Mouse (Mus musculus): ENCODE results near the gene Trmt61a. TPM values are rescaled to one million over a fixed set of nuclear protein-coding genes. Genes with fewer than 3 reads are reported as not detected.

The Trmt61a gene
- total RNA-seq (2023), result 10 to 100 TPM; 12.2 to 14.1 TPM

DNA sequence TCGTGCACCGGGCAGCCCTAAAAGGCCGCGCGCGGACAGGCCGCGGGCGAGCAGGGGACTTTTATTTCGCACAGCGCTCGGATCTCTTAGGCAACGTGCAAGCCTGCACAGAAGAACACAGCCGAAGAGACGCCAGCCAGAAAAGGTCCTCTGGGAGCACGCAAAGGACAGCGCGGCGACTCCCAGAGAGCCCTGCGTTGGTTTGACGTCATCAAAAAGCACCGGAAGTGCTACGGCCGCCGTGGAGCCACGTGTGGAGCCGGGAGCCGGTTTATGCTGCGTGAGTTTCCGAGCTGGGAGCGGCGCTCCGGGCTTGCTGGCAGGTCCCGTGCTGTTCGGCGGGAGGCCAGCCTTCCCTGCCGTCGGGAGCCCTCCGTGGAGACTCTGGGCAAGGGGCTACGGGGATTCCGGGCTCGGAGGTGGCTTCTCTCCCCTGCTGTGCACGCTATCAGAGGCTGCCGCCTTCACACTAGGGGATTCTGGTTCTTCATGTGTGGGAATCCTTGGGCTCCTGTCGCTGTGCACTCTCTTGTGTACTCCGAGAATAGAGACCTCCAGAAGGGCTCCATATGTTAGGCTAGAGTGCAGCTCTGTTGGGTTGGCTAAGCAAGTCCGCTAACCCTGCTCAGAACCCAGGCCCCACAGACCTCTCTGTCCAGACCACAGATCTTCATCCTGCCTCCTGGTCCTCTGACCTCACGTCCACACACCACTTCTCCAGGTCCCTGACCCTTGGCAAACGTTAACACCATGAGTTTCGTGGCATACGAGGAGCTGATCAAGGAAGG lies at the start of gene Trmt61a:
TSS of gene Trmt61a (plus strand) at position 224 of the 788 bp plus-strand sequence.

DNA sequence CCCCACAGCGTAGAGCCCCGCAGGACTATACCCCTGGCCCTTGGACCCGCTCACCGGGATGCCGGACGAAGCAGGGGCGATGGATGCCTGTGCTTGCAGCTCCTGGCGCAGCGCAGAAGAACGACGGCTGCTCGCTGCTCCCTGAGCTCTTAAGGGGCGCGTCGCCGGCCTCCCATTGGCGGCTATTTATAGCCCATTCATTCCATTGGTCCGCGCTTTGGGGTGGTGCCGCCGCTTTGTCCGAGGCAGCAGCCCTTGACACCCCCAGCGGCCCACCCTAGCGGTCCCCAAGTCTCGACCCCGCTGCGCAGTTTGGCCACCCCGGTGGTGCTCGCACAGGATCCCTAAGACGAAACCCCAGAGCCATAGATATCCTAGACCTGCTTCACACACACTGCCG lies 5.7 kb upstream of the Trmt61a start, which contains the start of gene Ckb:
TSS of gene Ckb (minus strand) at position 163 of the 400 bp plus-strand sequence.

DNA sequence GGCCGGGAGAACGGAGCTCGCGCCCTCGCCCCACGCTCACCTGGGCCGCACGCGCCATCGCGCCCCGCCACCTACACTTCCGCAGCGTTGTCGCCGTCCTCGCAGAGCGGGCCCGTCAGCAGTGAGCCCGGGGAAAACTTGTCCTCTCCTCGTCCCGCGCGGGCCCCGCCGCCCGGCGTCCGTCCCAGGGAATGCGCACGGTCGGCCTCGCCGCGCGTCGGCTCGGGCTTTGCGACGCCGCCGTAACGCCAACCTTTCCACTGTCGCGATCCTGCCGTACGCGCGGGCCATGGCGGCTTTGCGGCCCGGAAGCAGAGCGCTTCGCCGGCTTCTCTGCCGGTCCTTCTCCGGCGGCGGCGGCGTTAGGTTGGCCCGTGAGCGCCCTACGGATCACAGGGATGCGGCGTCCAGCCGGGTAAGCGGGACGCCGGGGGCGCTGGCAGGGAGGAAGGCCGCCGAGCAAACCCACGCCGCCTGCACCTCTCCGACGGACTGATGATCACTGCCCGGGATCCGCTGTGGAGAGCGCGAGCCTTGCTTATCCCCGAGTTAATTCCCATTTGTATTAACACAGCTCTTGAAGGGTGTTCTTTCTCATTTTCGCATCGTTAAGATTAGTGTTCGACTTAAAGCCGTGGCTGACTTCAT lies 35.2 kb downstream of the Trmt61a start, which contains the start of the genes Bag5 and Apopt1:
TSS of gene Bag5 (minus strand) at position 254 of the 648 bp plus-strand sequence.
TSS of gene Apopt1 (plus strand) at position 258 of the 648 bp plus-strand sequence.

Other genes with a start within 250 kb of the Trmt61a start
- gene Tnfaip2, start 235.6 kb upstream of the Trmt61a start, total RNA-seq (2023), result 1 to 10 TPM; 1.2 to 5.5 TPM
- gene Gm266, start 192.3 kb upstream of the Trmt61a start, total RNA-seq (2023), result not detected
- 1,000 to 10,000 TPM in 1 of 2 experiments, 100 to 1,000 TPM in 1; 905 to 1,049 TPM for gene Eif5, start 140.1 kb upstream of the Trmt61a start, total RNA-seq (2023)
- gene Mark3, start 103.6 kb upstream of the Trmt61a start, total RNA-seq (2023), result 10 to 100 TPM; 80.1 to 88.4 TPM
- gene Ckb, start 5.8 kb upstream of the Trmt61a start, total RNA-seq (2023), result 1 to 10 TPM in 1 of 2 experiments, under 1 TPM in 1; 0.27 to 2.6 TPM
- 10 to 100 TPM; 26.5 to 27.5 TPM for gene Bag5, start 35.2 kb downstream of the Trmt61a start, total RNA-seq (2023)
- 10 to 100 TPM; 26.8 to 29.0 TPM for gene Apopt1, start 35.2 kb downstream of the Trmt61a start, total RNA-seq (2023)
- 10 to 100 TPM; 80.6 to 93.3 TPM for gene Klc1, start 80.7 kb downstream of the Trmt61a start, total RNA-seq (2023)
- gene Xrcc3, start 135.8 kb downstream of the Trmt61a start, total RNA-seq (2023), result 1 to 10 TPM; 2.1 to 2.6 TPM
- 1 to 10 TPM; 1.8 to 2.7 TPM for gene Zfyve21, start 136.1 kb downstream of the Trmt61a start, total RNA-seq (2023)
- gene Ppp1r13b, start 230.0 kb downstream of the Trmt61a start, total RNA-seq (2023), result 10 to 100 TPM; 47.8 to 58.3 TPM

Measured in B cell, adult 67 days (primary cell).